Mouse (Mus musculus): ENCODE results near the gene Pdcd7. TPM values are rescaled to one million over a fixed set of nuclear protein-coding genes. Genes with fewer than 3 reads are reported as not detected.
A peak's percentile ranks its signal among the peaks of the same experiment; 100 is the strongest.

Gene Pdcd7
- polyA plus RNA-seq, 1 experiment from 2014 or later, result 4.9 TPM

DNA sequence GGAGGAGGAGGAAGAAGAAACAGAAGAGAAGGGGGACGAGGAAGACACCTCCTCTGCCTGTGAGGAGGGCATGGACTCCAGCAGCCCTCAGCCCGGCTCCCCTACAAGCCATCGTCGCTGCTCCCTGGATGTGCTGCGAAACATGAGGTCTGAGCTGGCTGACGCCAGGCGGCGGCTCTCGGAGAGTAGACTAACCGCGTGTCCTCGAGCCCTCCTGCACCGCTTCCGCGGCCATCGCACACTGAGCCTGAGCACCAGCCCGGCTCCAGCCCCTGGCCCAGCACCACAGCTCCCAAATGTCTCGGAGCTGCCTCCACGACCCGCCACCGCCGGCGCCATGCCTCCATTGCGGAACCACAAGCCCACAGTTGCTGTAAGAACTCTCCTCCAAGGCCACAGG lies 25.9 kb downstream of the Pdcd7 start:
- Histone ChIP-seq H3K27ac (ENCODE audit: low read length) (no peak overlapping the region), H3K27me3 (ENCODE audit: control insufficient read depth, insufficient read depth, low read depth, low read length) (no peaks in the 10 kb centered on the region), H3K9ac (ENCODE audit: low read length) (no peak overlapping the region), H3K36me3 (ENCODE audit: control insufficient read depth, insufficient read depth, low read length) (no peaks in the 10 kb centered on the region), H3K4me3 (ENCODE audit: low read length) (no peak overlapping the region), H3K9me3 (ENCODE audit: control insufficient read depth, low read length) (no peaks in the 10 kb centered on the region), H3K4me1 (replicated peaks; ENCODE audit: control insufficient read depth, insufficient read depth, low read length) (no peaks in the 10 kb centered on the region), H3K4me2 (ENCODE audit: low read depth, low read length) (no peak overlapping the region)
- ATAC-seq (ENCODE audit: low read depth), result no peak
- 73% methylated on average over 24 of the region's 24 CpGs for WGBS

DNA sequence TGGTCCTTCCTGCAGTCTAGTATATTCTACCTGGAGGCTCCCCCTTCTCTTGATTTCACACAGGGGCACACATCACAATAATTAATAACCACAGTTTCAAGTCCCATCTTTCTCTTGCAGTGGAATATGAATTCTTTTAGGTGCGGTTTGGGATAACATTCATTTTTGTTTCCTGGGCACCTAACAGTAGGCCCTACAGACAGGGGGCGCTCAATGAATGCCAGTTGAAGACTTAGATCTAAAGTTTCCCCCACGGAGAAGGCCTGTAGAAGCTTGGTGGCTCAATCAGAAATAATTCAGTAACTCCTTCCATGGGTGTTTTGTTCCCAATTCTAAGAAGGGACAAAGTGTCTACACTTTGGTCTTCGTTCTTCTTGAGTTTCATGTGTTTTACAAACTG lies 26.5 kb downstream of the Pdcd7 start:
- 60% methylated on average over 4 of the region's 4 CpGs for WGBS
- H3K4me3 ChIP-seq (ENCODE audit: low read length), result no peak overlapping the region
- no peaks in the 10 kb centered on the region for H3K36me3 ChIP-seq (ENCODE audit: control insufficient read depth, insufficient read depth, low read length)
- no peak for ATAC-seq (ENCODE audit: low read depth)
- no peaks in the 10 kb centered on the region for H3K9me3 ChIP-seq (ENCODE audit: control insufficient read depth, low read length)
- H3K27me3 ChIP-seq (ENCODE audit: control insufficient read depth, insufficient read depth, low read depth, low read length), result no peaks in the 10 kb centered on the region
- H3K4me1 ChIP-seq (replicated peaks; ENCODE audit: control insufficient read depth, insufficient read depth, low read length), result no peaks in the 10 kb centered on the region
- H3K27ac ChIP-seq (ENCODE audit: low read length), result no peak overlapping the region
- H3K9ac ChIP-seq (ENCODE audit: low read length), result no peak overlapping the region
- H3K4me2 ChIP-seq (ENCODE audit: low read depth, low read length), result no peak overlapping the region

DNA sequence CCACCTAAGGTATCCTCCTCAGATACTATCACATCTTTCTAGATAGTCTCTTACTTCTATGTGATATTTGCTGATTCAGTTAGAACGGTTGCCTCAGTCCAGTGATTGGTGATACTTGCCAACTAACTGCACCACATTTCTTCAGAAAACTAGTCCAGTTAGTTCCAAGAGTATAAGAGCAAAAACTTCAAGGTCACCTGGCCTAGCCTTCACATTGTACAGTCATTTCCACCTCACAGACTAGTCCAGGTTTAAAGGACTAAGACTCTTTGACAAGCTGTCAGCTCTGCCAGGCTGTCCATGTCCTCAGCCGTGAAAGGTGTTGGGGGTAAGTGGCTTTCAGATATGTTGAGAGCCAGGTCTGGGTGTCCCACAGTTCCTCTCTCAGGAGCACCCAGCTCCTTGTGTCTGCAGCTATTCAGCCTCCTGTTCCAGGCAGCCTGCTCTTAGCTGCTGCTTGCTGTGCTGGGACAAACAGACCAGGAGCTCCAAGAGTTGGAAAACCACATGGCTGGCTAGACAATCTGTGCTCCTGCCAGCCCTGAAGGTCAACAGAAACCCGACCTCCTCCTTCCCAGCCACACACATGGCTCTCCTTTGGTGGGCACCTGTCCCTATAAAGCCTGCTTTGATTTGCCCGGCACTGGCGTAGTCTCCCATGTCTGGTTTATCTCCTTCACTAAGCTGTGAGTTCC lies 28.7 kb downstream of the Pdcd7 start:
- Histone ChIP-seq H3K36me3 (ENCODE audit: control insufficient read depth, insufficient read depth, low read length) (no peaks in the 10 kb centered on the region), H3K4me3 (ENCODE audit: low read length) (no peak overlapping the region), H3K27ac (ENCODE audit: low read length) (peak overlapping the region; percentile 82), H3K9ac (ENCODE audit: low read length) (no peak overlapping the region), H3K4me1 (replicated peaks; ENCODE audit: control insufficient read depth, insufficient read depth, low read length) (no peaks in the 10 kb centered on the region), H3K9me3 (ENCODE audit: control insufficient read depth, low read length) (no peaks in the 10 kb centered on the region), H3K4me2 (ENCODE audit: low read depth, low read length) (no peak overlapping the region), H3K27me3 (ENCODE audit: control insufficient read depth, insufficient read depth, low read depth, low read length) (no peaks in the 10 kb centered on the region)
- no peak for ATAC-seq (ENCODE audit: low read depth)
- WGBS, result 70% methylated on average over 5 of the region's 5 CpGs

- ATAC-seq (ENCODE audit: low read depth), result peak; percentile 79
- H3K4me1 ChIP-seq (replicated peaks; ENCODE audit: control insufficient read depth, insufficient read depth, low read length), result no peaks in the 10 kb centered on the region
- no peaks in the 10 kb centered on the region for H3K36me3 ChIP-seq (ENCODE audit: control insufficient read depth, insufficient read depth, low read length)
- peak overlapping the region; percentile 82 for H3K27ac ChIP-seq (ENCODE audit: low read length)
- no peaks in the 10 kb centered on the region for H3K27me3 ChIP-seq (ENCODE audit: control insufficient read depth, insufficient read depth, low read depth, low read length)
- no peak overlapping the region for H3K4me3 ChIP-seq (ENCODE audit: low read length)
- H3K9ac ChIP-seq (ENCODE audit: low read length), result no peak overlapping the region
- no peaks in the 10 kb centered on the region for H3K9me3 ChIP-seq (ENCODE audit: control insufficient read depth, low read length)
- H3K4me2 ChIP-seq (ENCODE audit: low read depth, low read length), result no peak overlapping the region
- 61% methylated on average over 9 of the region's 9 CpGs for WGBS
Observed at GRCm38 (mm10) chr9:65375163-65375934, 29.4 kb downstream of the Pdcd7 start.

- no peak overlapping the region for H3K4me3 ChIP-seq (ENCODE audit: low read length)
- no peaks in the 10 kb centered on the region for H3K27me3 ChIP-seq (ENCODE audit: control insufficient read depth, insufficient read depth, low read depth, low read length)
- no peak overlapping the region for H3K4me2 ChIP-seq (ENCODE audit: low read depth, low read length)
- H3K4me1 ChIP-seq (replicated peaks; ENCODE audit: control insufficient read depth, insufficient read depth, low read length), result peaks cover 27% of the 10 kb centered on the region
- no peaks in the 10 kb centered on the region for H3K9me3 ChIP-seq (ENCODE audit: control insufficient read depth, low read length)
- peak; percentile 73 for ATAC-seq (ENCODE audit: low read depth)
- no peaks in the 10 kb centered on the region for H3K36me3 ChIP-seq (ENCODE audit: control insufficient read depth, insufficient read depth, low read length)
- WGBS, result 54% methylated on average over 4 of the region's 4 CpGs
- H3K27ac ChIP-seq (ENCODE audit: low read length), result peak overlapping the region; percentile 56
- 0 out of 2 replicates have a peak overlapping the region, but pooled peaks have one; percentile 14 for H3K9ac ChIP-seq (ENCODE audit: low read length)
Observed at GRCm38 (mm10) chr9:65381017-65381590, 35.2 kb downstream of the Pdcd7 start.

GRCm38 (mm10) chr9:65382031-65382750 lies 36.3 kb downstream of the Pdcd7 start:
- peak overlapping the region; percentile 60 for H3K27ac ChIP-seq (ENCODE audit: low read length)
- ATAC-seq (ENCODE audit: low read depth), result no peak
- H3K9ac ChIP-seq (ENCODE audit: low read length), result no peak overlapping the region

GRCm38 (mm10) chr9:65382751-65383097 lies 36.8 kb downstream of the Pdcd7 start:
- no peaks in the 10 kb centered on the region for H3K36me3 ChIP-seq (ENCODE audit: control insufficient read depth, insufficient read depth, low read length)

More at GRCm38 (mm10) chr9:65382031-65382750, 36.3 kb downstream of the Pdcd7 start:
- Histone ChIP-seq H3K4me3 (ENCODE audit: low read length) (no peak overlapping the region), H3K27me3 (ENCODE audit: control insufficient read depth, insufficient read depth, low read depth, low read length) (no peaks in the 10 kb centered on the region), H3K9me3 (ENCODE audit: control insufficient read depth, low read length) (no peaks in the 10 kb centered on the region), H3K4me2 (ENCODE audit: low read depth, low read length) (no peak overlapping the region), H3K36me3 (ENCODE audit: control insufficient read depth, insufficient read depth, low read length) (no peaks in the 10 kb centered on the region), H3K4me1 (replicated peaks; ENCODE audit: control insufficient read depth, insufficient read depth, low read length) (peaks cover 29% of the 10 kb centered on the region)
- WGBS, result 65% methylated on average over 6 of the region's 6 CpGs

DNA sequence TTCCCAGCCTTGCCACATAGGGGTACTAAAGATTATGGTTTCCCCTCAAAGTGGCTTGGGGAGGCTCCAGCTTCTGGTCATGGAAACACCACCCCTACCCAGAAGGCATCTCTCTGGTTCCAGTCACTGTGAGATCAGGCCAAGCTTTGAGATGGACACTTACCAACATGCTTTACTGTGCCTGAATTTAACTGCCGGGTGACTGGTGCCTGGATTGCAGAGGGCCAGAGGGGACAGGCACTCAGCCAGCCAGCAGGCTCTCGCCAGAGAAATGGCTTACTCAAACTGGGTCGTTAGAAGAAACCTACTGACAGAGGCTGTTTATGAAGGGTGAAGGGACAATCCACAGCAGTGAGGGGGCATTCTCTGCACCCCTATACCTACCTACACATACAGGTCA lies 38.4 kb downstream of the Pdcd7 start:
- H3K27ac ChIP-seq (ENCODE audit: low read length), result peak overlapping the region; percentile 83
- H3K9me3 ChIP-seq (ENCODE audit: control insufficient read depth, low read length), result no peaks in the 10 kb centered on the region
- no peak overlapping the region for H3K4me3 ChIP-seq (ENCODE audit: low read length)
- no peaks in the 10 kb centered on the region for H3K36me3 ChIP-seq (ENCODE audit: control insufficient read depth, insufficient read depth, low read length)
- peak; percentile 8; the same call in 1 of the 2 replicates for ATAC-seq (ENCODE audit: low read depth)
- no peak overlapping the region for H3K4me2 ChIP-seq (ENCODE audit: low read depth, low read length)
- peaks cover 38% of the 10 kb centered on the region for H3K4me1 ChIP-seq (replicated peaks; ENCODE audit: control insufficient read depth, insufficient read depth, low read length)
- 24% methylated on average over 3 of the region's 3 CpGs for WGBS
- H3K27me3 ChIP-seq (ENCODE audit: control insufficient read depth, insufficient read depth, low read depth, low read length), result no peaks in the 10 kb centered on the region
- H3K9ac ChIP-seq (ENCODE audit: low read length), result no peak overlapping the region

More at GRCm38 (mm10) chr9:65382751-65383097, 36.8 kb downstream of the Pdcd7 start:
- WGBS, result 37% methylated on average over 3 of the region's 3 CpGs
- peak overlapping the region; percentile 60 for H3K27ac ChIP-seq (ENCODE audit: low read length)
- H3K4me1 ChIP-seq (replicated peaks; ENCODE audit: control insufficient read depth, insufficient read depth, low read length), result peaks cover 35% of the 10 kb centered on the region
- H3K4me3 ChIP-seq (ENCODE audit: low read length), result no peak overlapping the region
- H3K9me3 ChIP-seq (ENCODE audit: control insufficient read depth, low read length), result no peaks in the 10 kb centered on the region
- no peak for ATAC-seq (ENCODE audit: low read depth)
- no peak overlapping the region for H3K9ac ChIP-seq (ENCODE audit: low read length)
- no peak overlapping the region for H3K4me2 ChIP-seq (ENCODE audit: low read depth, low read length)
- no peaks in the 10 kb centered on the region for H3K27me3 ChIP-seq (ENCODE audit: control insufficient read depth, insufficient read depth, low read depth, low read length)
